Mouse (Mus musculus): ENCODE results near the gene Scn11a.

Scn11a gene

GRCm38 (mm10) chr9:119803845-119804500, 21.3 kb downstream of the Scn11a start:
- CTCF ChIA-PET, result interaction anchor here in 2 of 4 experiments (0.7 to 1.3 kb wide), 3 partner anchors 8 to 48 kb away, joined by 3 to 4 read pairs (median 4); no protein-coding TSS in a partner anchor

GRCm38 (mm10) chr9:119803169-119803827, 22.0 kb downstream of the Scn11a start:
- POLR2A ChIA-PET, result interaction anchor here in 1 of 4 experiments (0.9 kb wide), 1 partner anchor 10 kb away, joined by 3 read pairs; no protein-coding TSS in a partner anchor

More at GRCm38 (mm10) chr9:119803845-119804500, 21.3 kb downstream of the Scn11a start:
- POLR2A ChIA-PET, result interaction anchor here in 1 of 4 experiments (0.7 kb wide), 1 partner anchor 54 kb away, joined by 4 read pairs; no protein-coding TSS in a partner anchor

GRCm38 (mm10) chr9:119801460-119801859, 23.8 kb downstream of the Scn11a start:
- ChIA-PET CTCF (no interaction called here), POLR2A (no interaction called here)

More at GRCm38 (mm10) chr9:119803169-119803827, 22.0 kb downstream of the Scn11a start:
- CTCF ChIA-PET, result interaction anchor here in 2 of 4 experiments (0.6 to 1.3 kb wide), 3 partner anchors 9 to 125 kb away, joined by 3 to 4 read pairs (median 3); no protein-coding TSS in a partner anchor

- CTCF ChIA-PET, result interaction anchor here in 1 of 4 experiments (0.6 kb wide), 1 partner anchor 17 kb away, joined by 3 read pairs; no protein-coding TSS in a partner anchor
- POLR2A ChIA-PET, result interaction anchor here in 1 of 4 experiments (0.8 to 1.1 kb wide), 2 partner anchors 9 to 15 kb away, joined by 3 read pairs; no protein-coding TSS in a partner anchor
These were observed 28.5 kb downstream of the Scn11a start for GRCm38 (mm10) chr9:119796791-119797190.

- ChIA-PET CTCF (interaction anchor here in 1 of 4 experiments (0.6 kb wide), 2 partner anchors 112 to 138 kb away, joined by 3 read pairs; no protein-coding TSS in a partner anchor), POLR2A (interaction anchor here in 1 of 4 experiments (0.6 kb wide), 1 partner anchor 159 kb away, joined by 6 read pairs; no protein-coding TSS in a partner anchor)
These were observed 29.9 kb downstream of the Scn11a start for GRCm38 (mm10) chr9:119795254-119795912.

GRCm38 (mm10) chr9:119794470-119794869, 30.8 kb downstream of the Scn11a start:
- POLR2A ChIA-PET, result interaction anchor here in 1 of 4 experiments (0.6 kb wide), 1 partner anchor 160 kb away, joined by 6 read pairs; no protein-coding TSS in a partner anchor

GRCm38 (mm10) chr9:119792505-119792904, 32.8 kb downstream of the Scn11a start:
- POLR2A ChIA-PET, result no interaction called here

More at GRCm38 (mm10) chr9:119794470-119794869, 30.8 kb downstream of the Scn11a start:
- CTCF ChIA-PET, result no interaction called here

GRCm38 (mm10) chr9:119780901-119781300, 44.4 kb downstream of the Scn11a start:
- CTCF ChIA-PET, result no interaction called here

More at GRCm38 (mm10) chr9:119792505-119792904, 32.8 kb downstream of the Scn11a start:
- CTCF ChIA-PET, result interaction anchor here in 3 of 4 experiments (0.6 to 2.0 kb wide), 18 partner anchors 11 to 635 kb away, joined by 3 to 6 read pairs (median 3); partner anchors contain the start of genes Acaa1b (in 1 of the 3) and Exog (in 1 of the 3)

GRCm38 (mm10) chr9:119776661-119777060, 48.6 kb downstream of the Scn11a start:
- ChIA-PET POLR2A (interaction anchor here in 1 of 4 experiments (1.2 kb wide), 1 partner anchor 424 kb away, joined by 3 read pairs; no protein-coding TSS in a partner anchor), CTCF (interaction anchor here in 2 of 4 experiments (1.2 kb wide), 2 partner anchors 8 to 317 kb away, joined by 3 read pairs; no protein-coding TSS in a partner anchor)

More at GRCm38 (mm10) chr9:119780901-119781300, 44.4 kb downstream of the Scn11a start:
- POLR2A ChIA-PET, result interaction anchor here in 1 of 4 experiments (0.6 kb wide), 1 partner anchor 430 kb away, joined by 5 read pairs; no protein-coding TSS in a partner anchor

- ChIA-PET POLR2A (interaction anchor here in 1 of 4 experiments (0.6 kb wide), 1 partner anchor 167 kb away, joined by 3 read pairs; no protein-coding TSS in a partner anchor), CTCF (interaction anchor here (0.6 to 1.6 kb wide), 36 partner anchors 8 to 661 kb away, joined by 3 to 12 read pairs (median 4); partner anchors contain the start of gene Exog (in 1 of the 4))
These were observed 56.7 kb downstream of the Scn11a start for GRCm38 (mm10) chr9:119768585-119768984.

- CTCF ChIA-PET, result interaction anchor here in 3 of 4 experiments (0.6 to 1.3 kb wide), 4 partner anchors 96 to 300 kb away, joined by 3 to 5 read pairs (median 4); no protein-coding TSS in a partner anchor
These were observed 65.0 kb downstream of the Scn11a start for GRCm38 (mm10) chr9:119760226-119760625.

GRCm38 (mm10) chr9:119759457-119759856, 65.8 kb downstream of the Scn11a start:
- ChIA-PET CTCF (interaction anchor here in 3 of 4 experiments (0.6 to 1.3 kb wide), 3 partner anchors 95 to 299 kb away, joined by 3 to 5 read pairs (median 4); no protein-coding TSS in a partner anchor), POLR2A (no interaction called here)

More at GRCm38 (mm10) chr9:119760226-119760625, 65.0 kb downstream of the Scn11a start:
- POLR2A ChIA-PET, result no interaction called here

GRCm38 (mm10) chr9:119751507-119751906, 73.7 kb downstream of the Scn11a start:
- ChIA-PET POLR2A (interaction anchor here in 2 of 4 experiments (0.6 to 1.0 kb wide), 3 partner anchors 154 to 291 kb away, joined by 3 read pairs; no protein-coding TSS in a partner anchor), CTCF (interaction anchor here (0.6 to 1.7 kb wide), 27 partner anchors 13 to 830 kb away, joined by 3 to 13 read pairs (median 3); no protein-coding TSS in a partner anchor)

- ChIA-PET POLR2A (no interaction called here), CTCF (interaction anchor here in 3 of 4 experiments (0.5 to 1.4 kb wide), 5 partner anchors 102 to 1214 kb away, joined by 3 to 7 read pairs (median 3); no protein-coding TSS in a partner anchor)
These were observed 76.1 kb downstream of the Scn11a start for GRCm38 (mm10) chr9:119749112-119749511.

GRCm38 (mm10) chr9:119743900-119744299, 81.4 kb downstream of the Scn11a start:
- ChIA-PET CTCF (no interaction called here), POLR2A (no interaction called here)

GRCm38 (mm10) chr9:119743312-119743711, 81.9 kb downstream of the Scn11a start:
- ChIA-PET CTCF (no interaction called here), POLR2A (interaction anchor here in 1 of 4 experiments (1.1 kb wide), 1 partner anchor 101 kb away, joined by 3 read pairs; no protein-coding TSS in a partner anchor)

GRCm38 (mm10) chr9:119741101-119741786, 84.0 kb downstream of the Scn11a start:
- CTCF ChIA-PET, result interaction anchor here in 1 of 4 experiments (0.5 kb wide), 1 partner anchor 297 kb away, joined by 3 read pairs; no protein-coding TSS in a partner anchor
- POLR2A ChIA-PET, result no interaction called here
